Mouse (Mus musculus): ENCODE data around the gene Fkbpl. TPM values are rescaled to one million over a fixed set of nuclear protein-coding genes. Genes with fewer than 3 reads are reported as not detected.

Gene Fkbpl
- polyA plus RNA-seq, 1 experiment from 2014 or later = 11.9 TPM

- WGBS = 2% methylated on average over 16 of the region's 16 CpGs
Measured at GRCm38 (mm10) chr17:34629221-34629751, 15.3 kb upstream of the Fkbpl start, which contains the start of gene Prrt1. Prrt1 (plus strand) TSS chr17:34629533.

GRCm38 (mm10) chr17:34629796-34630603, 14.6 kb upstream of the Fkbpl start:
- Histone ChIP-seq H3K27ac (ENCODE audit: low read length) (no peak overlapping the region), H3K4me1 (ENCODE audit: control insufficient read depth, insufficient read depth, low read length) (peaks cover 42% of the 10 kb centered on the region), H3K9me3 (ENCODE audit: control insufficient read depth, low read depth, low read length) (no peaks in the 10 kb centered on the region), H3K4me3 (ENCODE audit: low read depth, low read length) (peak overlapping the region; percentile 16), H3K9ac (replicated peaks; ENCODE audit: low read depth, low read length) (no peak overlapping the region), H3K27me3 (ENCODE audit: control insufficient read depth, insufficient read depth, low read length) (peaks cover 22% of the 10 kb centered on the region), H3K4me2 (replicated peaks; ENCODE audit: low read depth, low read length) (peak overlapping the region; percentile 56), H3K36me3 (ENCODE audit: control insufficient read depth, insufficient read depth, low read length) (no peaks in the 10 kb centered on the region; the same call in 1 of the 2 replicates)
- no peak for ATAC-seq (ENCODE audit: insufficient number of reproducible peaks, insufficient read depth, low FRiP score, low read depth)
- WGBS = 20% methylated on average over 12 of the region's 12 CpGs

More at GRCm38 (mm10) chr17:34629221-34629751, 15.3 kb upstream of the Fkbpl start, which contains the start of gene Prrt1:
- Histone ChIP-seq H3K4me1 (ENCODE audit: control insufficient read depth, insufficient read depth, low read length) (peaks cover 42% of the 10 kb centered on the region), H3K4me3 (ENCODE audit: low read depth, low read length) (peak within 1 kb of the TSS; percentile 69), H3K4me2 (replicated peaks; ENCODE audit: low read depth, low read length) (peak within 1 kb of the TSS; percentile 56), H3K27ac (ENCODE audit: low read length) (peak within 1 kb of the TSS; percentile 97), H3K9ac (replicated peaks; ENCODE audit: low read depth, low read length) (peak within 1 kb of the TSS; percentile 72; the same call in 1 of the 2 replicates), H3K9me3 (ENCODE audit: control insufficient read depth, low read depth, low read length) (no peaks in the 10 kb centered on the region), H3K27me3 (ENCODE audit: control insufficient read depth, insufficient read depth, low read length) (peaks cover 22% of the 10 kb centered on the region), H3K36me3 (ENCODE audit: control insufficient read depth, insufficient read depth, low read length) (no peaks in the 10 kb centered on the region; the same call in 1 of the 2 replicates)
- ATAC-seq (ENCODE audit: insufficient number of reproducible peaks, insufficient read depth, low FRiP score, low read depth) = no peak

GRCm38 (mm10) chr17:34630761-34631301, 13.7 kb upstream of the Fkbpl start:
- no peaks in the 10 kb centered on the region for H3K9me3 ChIP-seq (ENCODE audit: control insufficient read depth, low read depth, low read length)
- H3K27ac ChIP-seq (ENCODE audit: low read length) = no peak overlapping the region
- peak overlapping the region; percentile 44 for H3K4me2 ChIP-seq (replicated peaks; ENCODE audit: low read depth, low read length)
- ATAC-seq (ENCODE audit: insufficient number of reproducible peaks, insufficient read depth, low FRiP score, low read depth) = no peak
- H3K4me1 ChIP-seq (ENCODE audit: control insufficient read depth, insufficient read depth, low read length) = peaks cover 42% of the 10 kb centered on the region
- peak overlapping the region; percentile 16 for H3K4me3 ChIP-seq (ENCODE audit: low read depth, low read length)
- H3K9ac ChIP-seq (replicated peaks; ENCODE audit: low read depth, low read length) = no peak overlapping the region
- peaks cover 22% of the 10 kb centered on the region for H3K27me3 ChIP-seq (ENCODE audit: control insufficient read depth, insufficient read depth, low read length)
- no peaks in the 10 kb centered on the region for H3K36me3 ChIP-seq (ENCODE audit: control insufficient read depth, insufficient read depth, low read length)
- WGBS = 5% methylated on average over 48 of the region's 48 CpGs

- H3K27ac ChIP-seq (ENCODE audit: low read length) = no peak overlapping the region
- peaks cover 22% of the 10 kb centered on the region for H3K27me3 ChIP-seq (ENCODE audit: control insufficient read depth, insufficient read depth, low read length)
Measured at GRCm38 (mm10) chr17:34631647-34632046, 12.9 kb upstream of the Fkbpl start.

GRCm38 (mm10) chr17:34632261-34632691, 12.3 kb upstream of the Fkbpl start:
- WGBS = 1% methylated on average over 26 of the region's 26 CpGs
- H3K9ac ChIP-seq (replicated peaks; ENCODE audit: low read depth, low read length) = peak overlapping the region; percentile 10; the same call in 1 of the 2 replicates

More at GRCm38 (mm10) chr17:34631647-34632046, 12.9 kb upstream of the Fkbpl start:
- 11% methylated on average over 12 of the region's 12 CpGs for WGBS
- no peaks in the 10 kb centered on the region for H3K36me3 ChIP-seq (ENCODE audit: control insufficient read depth, insufficient read depth, low read length)
- H3K4me1 ChIP-seq (ENCODE audit: control insufficient read depth, insufficient read depth, low read length) = peaks cover 35% of the 10 kb centered on the region
- 0 out of 2 replicates have a peak overlapping the region, but pooled peaks have one; percentile 10 for H3K9ac ChIP-seq (replicated peaks; ENCODE audit: low read depth, low read length)
- peak overlapping the region; percentile 35 for H3K4me3 ChIP-seq (ENCODE audit: low read depth, low read length)
- H3K4me2 ChIP-seq (replicated peaks; ENCODE audit: low read depth, low read length) = peak overlapping the region; percentile 79
- no peaks in the 10 kb centered on the region for H3K9me3 ChIP-seq (ENCODE audit: control insufficient read depth, low read depth, low read length)
- no peak for ATAC-seq (ENCODE audit: insufficient number of reproducible peaks, insufficient read depth, low FRiP score, low read depth)

GRCm38 (mm10) chr17:34635671-34636070, 8.9 kb upstream of the Fkbpl start:
- Histone ChIP-seq H3K4me3 (ENCODE audit: low read depth, low read length) (no peak overlapping the region), H3K9me3 (ENCODE audit: control insufficient read depth, low read depth, low read length) (no peaks in the 10 kb centered on the region), H3K4me2 (replicated peaks; ENCODE audit: low read depth, low read length) (no peak overlapping the region), H3K27ac (ENCODE audit: low read length) (no peak overlapping the region), H3K36me3 (ENCODE audit: control insufficient read depth, insufficient read depth, low read length) (no peaks in the 10 kb centered on the region), H3K4me1 (ENCODE audit: control insufficient read depth, insufficient read depth, low read length) (peaks cover 15% of the 10 kb centered on the region), H3K9ac (replicated peaks; ENCODE audit: low read depth, low read length) (no peak overlapping the region), H3K27me3 (ENCODE audit: control insufficient read depth, insufficient read depth, low read length) (peaks cover 11% of the 10 kb centered on the region)
- no peak for ATAC-seq (ENCODE audit: insufficient number of reproducible peaks, insufficient read depth, low FRiP score, low read depth)
- 63% methylated on average over 2 of the region's 2 CpGs for WGBS

More at GRCm38 (mm10) chr17:34632261-34632691, 12.3 kb upstream of the Fkbpl start:
- no peaks in the 10 kb centered on the region for H3K9me3 ChIP-seq (ENCODE audit: control insufficient read depth, low read depth, low read length)
- H3K4me3 ChIP-seq (ENCODE audit: low read depth, low read length) = peak overlapping the region; percentile 35
- peak overlapping the region; percentile 79 for H3K4me2 ChIP-seq (replicated peaks; ENCODE audit: low read depth, low read length)
- H3K4me1 ChIP-seq (ENCODE audit: control insufficient read depth, insufficient read depth, low read length) = peaks cover 35% of the 10 kb centered on the region
- no peak overlapping the region for H3K27ac ChIP-seq (ENCODE audit: low read length)
- no peaks in the 10 kb centered on the region for H3K36me3 ChIP-seq (ENCODE audit: control insufficient read depth, insufficient read depth, low read length)
- peak; percentile 8; the same call in 1 of the 2 replicates for ATAC-seq (ENCODE audit: insufficient number of reproducible peaks, insufficient read depth, low FRiP score, low read depth)
- peaks cover 22% of the 10 kb centered on the region for H3K27me3 ChIP-seq (ENCODE audit: control insufficient read depth, insufficient read depth, low read length)

- H3K4me1 ChIP-seq (ENCODE audit: control insufficient read depth, insufficient read depth, low read length) = peaks cover 7% of the 10 kb centered on the region; the same call in 1 of the 2 replicates
- no peaks in the 10 kb centered on the region for H3K36me3 ChIP-seq (ENCODE audit: control insufficient read depth, insufficient read depth, low read length)
- no peaks in the 10 kb centered on the region for H3K27me3 ChIP-seq (ENCODE audit: control insufficient read depth, insufficient read depth, low read length)
- 61% methylated on average over 3 of the region's 3 CpGs for WGBS
- ATAC-seq (ENCODE audit: insufficient number of reproducible peaks, insufficient read depth, low FRiP score, low read depth) = no peak
- H3K4me3 ChIP-seq (ENCODE audit: low read depth, low read length) = no peak overlapping the region
- no peak overlapping the region for H3K4me2 ChIP-seq (replicated peaks; ENCODE audit: low read depth, low read length)
- H3K9ac ChIP-seq (replicated peaks; ENCODE audit: low read depth, low read length) = no peak overlapping the region
- no peaks in the 10 kb centered on the region for H3K9me3 ChIP-seq (ENCODE audit: control insufficient read depth, low read depth, low read length)
- H3K27ac ChIP-seq (ENCODE audit: low read length) = no peak overlapping the region
Measured at GRCm38 (mm10) chr17:34637459-34637858, 7.1 kb upstream of the Fkbpl start.

Measured in stomach, embryonic 14.5 days (tissue).